Mouse (Mus musculus) thymus, postnatal 10 days (tissue): ENCODE measurements around the gene Pcdh9.

Source experiments
- DNase-seq, 2 experiments: peaks; one replicate each; pipeline ENCODE4 v3.0.0; 2021; ENCODE audit warnings: low spot score in 2 of 2

Pcdh9 gene

GRCm38 (mm10) chr14:93794530-93794929 is 95.9 kb downstream of the Pcdh9 start:
- DNase-seq = no peak

- DNase-seq = no peak
Measured at GRCm38 (mm10) chr14:93786234-93786633, 104.2 kb downstream of the Pcdh9 start.

- no peak for DNase-seq
Measured at GRCm38 (mm10) chr14:93785031-93785430, 105.4 kb downstream of the Pcdh9 start.

GRCm38 (mm10) chr14:93762855-93763254 is 127.6 kb downstream of the Pcdh9 start:
- DNase-seq = no peak

- no peak for DNase-seq
Measured at GRCm38 (mm10) chr14:93734077-93734673, 156.3 kb downstream of the Pcdh9 start.

- no peak for DNase-seq
Measured at GRCm38 (mm10) chr14:93725798-93726197, 164.7 kb downstream of the Pcdh9 start.

- DNase-seq = no peak
Measured at GRCm38 (mm10) chr14:93719208-93719607, 171.3 kb downstream of the Pcdh9 start.

GRCm38 (mm10) chr14:93713250-93713935 is 177.1 kb downstream of the Pcdh9 start:
- no peak for DNase-seq

- DNase-seq = no peak
Measured at GRCm38 (mm10) chr14:93708651-93709050, 181.8 kb downstream of the Pcdh9 start.

- no peak for DNase-seq
Measured at GRCm38 (mm10) chr14:93701385-93702101, 188.9 kb downstream of the Pcdh9 start.

- DNase-seq = no peak
Measured at GRCm38 (mm10) chr14:93700916-93701315, 189.6 kb downstream of the Pcdh9 start.

GRCm38 (mm10) chr14:93684641-93685040 is 205.8 kb downstream of the Pcdh9 start:
- DNase-seq = no peak

- DNase-seq = no peak
Measured at GRCm38 (mm10) chr14:93675273-93676068, 215.0 kb downstream of the Pcdh9 start.

- DNase-seq = no peak
Measured at GRCm38 (mm10) chr14:93653986-93654757, 236.3 kb downstream of the Pcdh9 start.

- DNase-seq = no peak
Measured at GRCm38 (mm10) chr14:93627241-93627640, 263.2 kb downstream of the Pcdh9 start.

- no peak for DNase-seq
Measured at GRCm38 (mm10) chr14:93624144-93624543, 266.3 kb downstream of the Pcdh9 start.

GRCm38 (mm10) chr14:93621211-93621610 is 269.3 kb downstream of the Pcdh9 start:
- DNase-seq = no peak

- DNase-seq = no peak
Measured at GRCm38 (mm10) chr14:93607546-93607945, 282.9 kb downstream of the Pcdh9 start.

GRCm38 (mm10) chr14:93599997-93600396 is 290.5 kb downstream of the Pcdh9 start:
- no peak for DNase-seq

- DNase-seq = no peak
Measured at GRCm38 (mm10) chr14:93585432-93586024, 305.0 kb downstream of the Pcdh9 start.

- no peak for DNase-seq
Measured at GRCm38 (mm10) chr14:93564361-93564760, 326.1 kb downstream of the Pcdh9 start.
